Mouse (Mus musculus) gastrocnemius, postnatal 4 days (tissue): ENCODE data around the gene Gimap9. TPM values are rescaled to one million over a fixed set of nuclear protein-coding genes. Genes with fewer than 3 reads are reported as not detected.
"Not testable (repeated sequence)": the region's sequence is repeated elsewhere in the genome, so short reads cannot be mapped to it uniquely, and the experiment has no call there.

Experiments
- DNase-seq, 2 experiments: peaks; one replicate each; pipeline ENCODE4 v3.0.0; 2021 to 2022; ENCODE audit warnings: low spot score in 2 of 2, mixed read lengths in 2 of 2
- total RNA-seq, 2 experiments: library from RNA; stranded (reverse); gene quantifications; 2 replicates each; pipeline ENCODE4 v1.2.3; 2021

Gimap9 gene
- total RNA-seq, 2 experiments from 2014 or later: 2.3 to 3.2 TPM

- no peak for DNase-seq
Measured at GRCm38 (mm10) chr6:48658721-48659120, 17.2 kb upstream of the Gimap9 start.

GRCm38 (mm10) chr6:48664750-48665149 is 11.2 kb upstream of the Gimap9 start:
- no peak for DNase-seq

GRCm38 (mm10) chr6:48665471-48665870 is 10.5 kb upstream of the Gimap9 start:
- DNase-seq: no peak

GRCm38 (mm10) chr6:48666159-48666586 is 9.8 kb upstream of the Gimap9 start:
- DNase-seq: no peak

GRCm38 (mm10) chr6:48668022-48668421 is 7.9 kb upstream of the Gimap9 start:
- no peak for DNase-seq

GRCm38 (mm10) chr6:48669446-48669969 is 6.4 kb upstream of the Gimap9 start:
- no peak for DNase-seq

GRCm38 (mm10) chr6:48674291-48675058 is 1.5 kb upstream of the Gimap9 start:
- DNase-seq: no peak

- DNase-seq: no peak
Measured at GRCm38 (mm10) chr6:48675400-48675930, 464 bp upstream of the Gimap9 start.

GRCm38 (mm10) chr6:48676860-48677415 is 1.0 kb downstream of the Gimap9 start:
- DNase-seq: no peak

GRCm38 (mm10) chr6:48677492-48678345 is 1.8 kb downstream of the Gimap9 start:
- DNase-seq: no peak

- DNase-seq: no peak
Measured at GRCm38 (mm10) chr6:48678391-48678790, 2.5 kb downstream of the Gimap9 start.

GRCm38 (mm10) chr6:48679701-48680100 is 3.8 kb downstream of the Gimap9 start:
- DNase-seq: no peak

GRCm38 (mm10) chr6:48680421-48680820 is 4.5 kb downstream of the Gimap9 start:
- no peak for DNase-seq

GRCm38 (mm10) chr6:48681472-48682090 is 5.7 kb downstream of the Gimap9 start:
- DNase-seq: no peak

GRCm38 (mm10) chr6:48682271-48682670 is 6.3 kb downstream of the Gimap9 start:
- no peak for DNase-seq

GRCm38 (mm10) chr6:48683263-48683821 is 7.4 kb downstream of the Gimap9 start:
- not testable (repeated sequence) for DNase-seq

GRCm38 (mm10) chr6:48684319-48684718 is 8.4 kb downstream of the Gimap9 start, which contains the start of gene Gimap4:
Gene Gimap4, plus strand, starts transcription at chr6:48684549.
- DNase-seq: no peak

GRCm38 (mm10) chr6:48684806-48685205 is 8.9 kb downstream of the Gimap9 start:
- no peak for DNase-seq

GRCm38 (mm10) chr6:48685251-48685650 is 9.3 kb downstream of the Gimap9 start:
- DNase-seq: no peak
